Mouse (Mus musculus) limb, embryonic 13.5 days (tissue): Measurements from ENCODE around the gene Tnfrsf26. TPM values are rescaled to one million over a fixed set of nuclear protein-coding genes. Genes with fewer than 3 reads are reported as not detected.

Experiments
- ATAC-seq: fragments of 200-750 bp; cut with Nextera tagmentation; 2 replicates; pipeline ENCODE4 v1.8.0; 2017; ENCODE audit warnings: low read depth, moderate number of reproducible peaks, moderate TSS enrichment; ENCODE audit not compliant: low FRiP score
- H3K27ac ChIP-seq: fragments of 300-500 bp; sonication (generic); 2 replicates; pipeline ENCODE4 v1.5.1; 2015; ENCODE audit warnings: inconsistent platforms, mild to moderate bottlenecking, moderate library complexity
- H3K27me3 ChIP-seq: fragments of 300-500 bp; sonication (generic); 2 replicates; pipeline ENCODE4 v1.6.1; 2015; ENCODE audit warnings: mild to moderate bottlenecking, inconsistent platforms
- H3K36me3 ChIP-seq: fragments of 300-500 bp; sonication (generic); 2 replicates; pipeline ENCODE4 v1.6.1; 2015; ENCODE audit warnings: inconsistent platforms, mild to moderate bottlenecking, moderate library complexity
- H3K4me1 ChIP-seq: fragments of 300-500 bp; sonication (generic); 2 replicates; pipeline ENCODE4 v1.6.1; 2015; ENCODE audit warnings: inconsistent platforms
- H3K4me2 ChIP-seq: fragments of 300-500 bp; sonication (generic); replicated peaks from 2 replicates; pipeline ENCODE4 v1.6.1; 2015; ENCODE audit warnings: inconsistent platforms, mild to moderate bottlenecking, moderate library complexity
- H3K4me3 ChIP-seq: fragments of 300-500 bp; sonication (generic); 2 replicates; pipeline ENCODE4 v1.5.1; 2015; ENCODE audit warnings: moderate library complexity, mild to moderate bottlenecking, inconsistent platforms
- H3K9ac ChIP-seq: fragments of 300-500 bp; sonication (generic); 2 replicates; pipeline ENCODE4 v1.6.1; 2015; ENCODE audit warnings: mild to moderate bottlenecking, inconsistent platforms
- H3K9me3 ChIP-seq: fragments of 300-500 bp; sonication (generic); 2 replicates; pipeline ENCODE4 v1.6.1; 2016; ENCODE audit warnings: inconsistent platforms
- WGBS: fragments of 180-500 bp; shearing (Covaris S2); methylation state at CpG from one replicate; pipeline ENCODE4 v1.1.7; 2015; 5-methylcytosine and 5-hydroxymethylcytosine counted together
- microRNA-seq: library from miRNA; unstranded; fragments of <30 nt; microRNA quantifications from one replicate; pipeline ENCODE4, GENCODE M21; 2016
- polyA plus RNA-seq: library from polyadenylated mRNA; unstranded; fragments of >200 nt; fragmentation: Nextera tagmentation; extraction: Ambion mirVana; gene quantifications from 2 replicates; pipeline ENCODE4 v1.2.1, GENCODE M21; 2015

Gene Tnfrsf26
- polyA plus RNA-seq, 1 experiment from 2014 or later, result 0.27 TPM

GRCm38 (mm10) chr7:143592255-143592654, 36.3 kb downstream of the Tnfrsf26 start:
- H3K4me1 ChIP-seq, result peaks cover 8% of the 10 kb centered on the region; the same call in 1 of the 2 replicates

GRCm38 (mm10) chr7:143588006-143588405, 40.5 kb downstream of the Tnfrsf26 start:
- ATAC-seq, result no peak
- Histone ChIP-seq H3K4me2 (no peak overlapping the region), H3K9me3 (no peaks in the 10 kb centered on the region), H3K4me3 (no peak overlapping the region), H3K9ac (no peak overlapping the region), H3K4me1 (no peaks in the 10 kb centered on the region), H3K27me3 (no peaks in the 10 kb centered on the region), H3K27ac (no peak overlapping the region), H3K36me3 (peaks cover 97% of the 10 kb centered on the region)
- 91% methylated on average over 4 of the region's 4 CpGs for WGBS

More at GRCm38 (mm10) chr7:143592255-143592654, 36.3 kb downstream of the Tnfrsf26 start:
- Histone ChIP-seq H3K36me3 (peaks cover 68% of the 10 kb centered on the region), H3K4me2 (no peak overlapping the region), H3K9ac (no peak overlapping the region), H3K4me3 (no peak overlapping the region), H3K9me3 (no peaks in the 10 kb centered on the region), H3K27me3 (no peaks in the 10 kb centered on the region), H3K27ac (no peak overlapping the region)
- ATAC-seq, result no peak
- WGBS, result 86% methylated on average over 10 of the region's 10 CpGs

GRCm38 (mm10) chr7:143587586-143587985, 40.9 kb downstream of the Tnfrsf26 start:
- no peak overlapping the region for H3K9ac ChIP-seq
- H3K27ac ChIP-seq, result no peak overlapping the region
- H3K27me3 ChIP-seq, result no peaks in the 10 kb centered on the region
- WGBS, result 91% methylated on average over 5 of the region's 5 CpGs
- peaks cover 97% of the 10 kb centered on the region for H3K36me3 ChIP-seq
- H3K9me3 ChIP-seq, result no peaks in the 10 kb centered on the region
- ATAC-seq, result no peak
- H3K4me3 ChIP-seq, result no peak overlapping the region
- H3K4me2 ChIP-seq, result no peak overlapping the region
- H3K4me1 ChIP-seq, result no peaks in the 10 kb centered on the region

GRCm38 (mm10) chr7:143583956-143584355, 44.6 kb downstream of the Tnfrsf26 start:
- WGBS, result 36% methylated on average over 3 of the region's 3 CpGs
- H3K27ac ChIP-seq, result no peak overlapping the region
- no peak overlapping the region for H3K9ac ChIP-seq

GRCm38 (mm10) chr7:143583025-143583424, 45.5 kb downstream of the Tnfrsf26 start:
- WGBS, result 91% methylated on average over 5 of the region's 5 CpGs
- Histone ChIP-seq H3K27ac (no peak overlapping the region), H3K4me3 (no peak overlapping the region), H3K4me2 (no peak overlapping the region), H3K4me1 (no peaks in the 10 kb centered on the region), H3K36me3 (peaks cover 93% of the 10 kb centered on the region), H3K9ac (no peak overlapping the region), H3K9me3 (no peaks in the 10 kb centered on the region), H3K27me3 (no peaks in the 10 kb centered on the region)
- ATAC-seq, result no peak

More at GRCm38 (mm10) chr7:143583956-143584355, 44.6 kb downstream of the Tnfrsf26 start:
- Histone ChIP-seq H3K4me2 (no peak overlapping the region), H3K9me3 (no peaks in the 10 kb centered on the region), H3K36me3 (peaks cover 93% of the 10 kb centered on the region), H3K27me3 (no peaks in the 10 kb centered on the region), H3K4me1 (no peaks in the 10 kb centered on the region), H3K4me3 (no peak overlapping the region)
- ATAC-seq, result no peak

GRCm38 (mm10) chr7:143575751-143576150, 52.8 kb downstream of the Tnfrsf26 start:
- Histone ChIP-seq H3K9me3 (no peaks in the 10 kb centered on the region), H3K27ac (no peak overlapping the region), H3K36me3 (peaks cover 95% of the 10 kb centered on the region)

GRCm38 (mm10) chr7:143565648-143566039, 62.9 kb downstream of the Tnfrsf26 start:
- WGBS, result 97% methylated on average over 3 of the region's 3 CpGs
- no peak overlapping the region for H3K4me3 ChIP-seq
- H3K9me3 ChIP-seq, result no peaks in the 10 kb centered on the region
- no peak overlapping the region for H3K27ac ChIP-seq
- H3K4me2 ChIP-seq, result no peak overlapping the region
- H3K27me3 ChIP-seq, result no peaks in the 10 kb centered on the region
- H3K9ac ChIP-seq, result no peak overlapping the region
- no peaks in the 10 kb centered on the region for H3K4me1 ChIP-seq
- no peak for ATAC-seq
- H3K36me3 ChIP-seq, result peaks cover 98% of the 10 kb centered on the region

More at GRCm38 (mm10) chr7:143575751-143576150, 52.8 kb downstream of the Tnfrsf26 start:
- Histone ChIP-seq H3K4me2 (no peak overlapping the region), H3K27me3 (no peaks in the 10 kb centered on the region), H3K9ac (no peak overlapping the region), H3K4me3 (no peak overlapping the region), H3K4me1 (no peaks in the 10 kb centered on the region)
- 94% methylated on average over 11 of the region's 11 CpGs for WGBS
- ATAC-seq, result no peak

- H3K9me3 ChIP-seq, result no peaks in the 10 kb centered on the region
- no peaks in the 10 kb centered on the region for H3K27me3 ChIP-seq
- no peak overlapping the region for H3K4me3 ChIP-seq
- WGBS, result 94% methylated on average over 6 of the region's 6 CpGs
- H3K9ac ChIP-seq, result no peak overlapping the region
- no peak overlapping the region for H3K27ac ChIP-seq
- ATAC-seq, result no peak
- no peaks in the 10 kb centered on the region for H3K4me1 ChIP-seq
- peaks cover 98% of the 10 kb centered on the region for H3K36me3 ChIP-seq
- no peak overlapping the region for H3K4me2 ChIP-seq
Observed at GRCm38 (mm10) chr7:143565015-143565647, 63.4 kb downstream of the Tnfrsf26 start.

- 88% methylated on average over 5 of the region's 5 CpGs for WGBS
- Histone ChIP-seq H3K4me2 (no peak overlapping the region), H3K9ac (no peak overlapping the region), H3K27ac (no peak overlapping the region), H3K36me3 (peaks cover 98% of the 10 kb centered on the region), H3K9me3 (no peaks in the 10 kb centered on the region), H3K4me1 (no peaks in the 10 kb centered on the region), H3K4me3 (no peak overlapping the region), H3K27me3 (no peaks in the 10 kb centered on the region)
- ATAC-seq, result no peak
Observed at GRCm38 (mm10) chr7:143563787-143564186, 64.7 kb downstream of the Tnfrsf26 start.

Small RNAs within 50 kb of the gene (microRNA-seq; reads per million reads assigned to microRNA genes)
- gene Mir7064, result 0.52 reads per million

Other genes with a start within 250 kb of the Tnfrsf26 start
- 1,335 and 1,388 TPM in 2 replicates for gene Cdkn1c, start 167.7 kb downstream of the Tnfrsf26 start, polyA plus RNA-seq
- gene Slc22a18, start 155.0 kb downstream of the Tnfrsf26 start, polyA plus RNA-seq, result 1.4 and 1.5 TPM in 2 replicates
- 20.4 and 23.2 TPM in 2 replicates for gene Phlda2, start 125.6 kb downstream of the Tnfrsf26 start, polyA plus RNA-seq
- 281 and 285 TPM in 2 replicates for gene Nap1l4, start 79.6 kb downstream of the Tnfrsf26 start, polyA plus RNA-seq
- gene Cars, start 28.6 kb downstream of the Tnfrsf26 start, polyA plus RNA-seq, result 58.5 and 62.8 TPM in 2 replicates
- 13.0 and 13.3 TPM in 2 replicates for gene Tnfrsf22, start 20.9 kb upstream of the Tnfrsf26 start, polyA plus RNA-seq
- 1.2 and 1.8 TPM in 2 replicates for gene Tnfrsf23, start 57.1 kb upstream of the Tnfrsf26 start, polyA plus RNA-seq
- gene Osbpl5, start 128.3 kb upstream of the Tnfrsf26 start, polyA plus RNA-seq, result 40.0 and 43.8 TPM in 2 replicates
- gene Mrgprg, start 138.3 kb upstream of the Tnfrsf26 start, polyA plus RNA-seq, result not detected in 2 replicates
- 1.5 and 1.8 TPM in 2 replicates for gene Mrgpre, start 155.8 kb upstream of the Tnfrsf26 start, polyA plus RNA-seq
- gene Nadsyn1, start 194.1 kb upstream of the Tnfrsf26 start, polyA plus RNA-seq, result 7.5 and 7.6 TPM in 2 replicates
- 33.8 and 38.7 TPM in 2 replicates for gene Dhcr7, start 194.4 kb upstream of the Tnfrsf26 start, polyA plus RNA-seq
- gene Gm498, start 238.1 kb upstream of the Tnfrsf26 start, polyA plus RNA-seq, result not detected in 2 replicates